Mouse (Mus musculus): ENCODE measurements at regions not wholly inside any gene's neighbourhood (a gene's known extent, or its start where the extent isn't known, plus 50 kb on each side); places are given as distances from the start of the nearest gene placed in this dataset.

GRCm38 (mm10) chr2:75176267-75176666 lies 350.7 kb downstream of the Mtx2 start:
- Histone ChIP-seq H3K9me3 (replicated peaks) (no peaks in the 10 kb centered on the region), H3K9ac (no peak overlapping the region), H3K36me3 (no peaks in the 10 kb centered on the region), H3K4me3 (replicated peaks) (no peak overlapping the region), H3K27ac (no peak overlapping the region), H3K4me1 (replicated peaks) (no peaks in the 10 kb centered on the region), H3K27me3 (no peaks in the 10 kb centered on the region), H3K4me2 (no peak overlapping the region)
- DNase-seq = no peak
- no peak for ATAC-seq (ENCODE audit: low read depth)
- WGBS (ENCODE audit: insufficient replicate concordance) = 65% methylated on average over 5 of the region's 5 CpGs

GRCm38 (mm10) chr2:75183293-75183692 lies 357.7 kb downstream of the Mtx2 start:
- WGBS (ENCODE audit: insufficient replicate concordance) = 52% methylated on average over 4 of the region's 4 CpGs
- no peak overlapping the region for H3K4me2 ChIP-seq
- DNase-seq = no peak
- no peaks in the 10 kb centered on the region for H3K4me1 ChIP-seq (replicated peaks)
- no peaks in the 10 kb centered on the region for H3K9me3 ChIP-seq (replicated peaks)
- H3K36me3 ChIP-seq = no peaks in the 10 kb centered on the region
- no peak overlapping the region for H3K27ac ChIP-seq
- ATAC-seq (ENCODE audit: low read depth) = no peak
- H3K9ac ChIP-seq = no peak overlapping the region
- no peak overlapping the region for H3K4me3 ChIP-seq (replicated peaks)
- no peaks in the 10 kb centered on the region for H3K27me3 ChIP-seq

GRCm38 (mm10) chr2:75202587-75203220 lies 377.1 kb downstream of the Mtx2 start:
- Histone ChIP-seq H3K9me3 (replicated peaks) (no peaks in the 10 kb centered on the region), H3K27ac (no peak overlapping the region), H3K4me3 (replicated peaks) (no peak overlapping the region), H3K27me3 (no peaks in the 10 kb centered on the region), H3K4me1 (replicated peaks) (no peaks in the 10 kb centered on the region), H3K9ac (no peak overlapping the region), H3K4me2 (no peak overlapping the region), H3K36me3 (no peaks in the 10 kb centered on the region)
- no peak for DNase-seq
- 53% methylated on average over 7 of the region's 7 CpGs for WGBS (ENCODE audit: insufficient replicate concordance)
- no peak for ATAC-seq (ENCODE audit: low read depth)

- Histone ChIP-seq H3K36me3 (no peaks in the 10 kb centered on the region), H3K4me3 (replicated peaks) (no peak overlapping the region), H3K4me1 (replicated peaks) (no peaks in the 10 kb centered on the region), H3K9ac (no peak overlapping the region), H3K9me3 (replicated peaks) (no peaks in the 10 kb centered on the region), H3K27me3 (no peaks in the 10 kb centered on the region), H3K4me2 (no peak overlapping the region), H3K27ac (no peak overlapping the region)
- WGBS (ENCODE audit: insufficient replicate concordance) = 68% methylated on average over 27 of the region's 27 CpGs
- DNase-seq (no peak), ATAC-seq (ENCODE audit: low read depth) (no peak)
Measured at GRCm38 (mm10) chr2:75208821-75209758, 383.5 kb downstream of the Mtx2 start.

DNA sequence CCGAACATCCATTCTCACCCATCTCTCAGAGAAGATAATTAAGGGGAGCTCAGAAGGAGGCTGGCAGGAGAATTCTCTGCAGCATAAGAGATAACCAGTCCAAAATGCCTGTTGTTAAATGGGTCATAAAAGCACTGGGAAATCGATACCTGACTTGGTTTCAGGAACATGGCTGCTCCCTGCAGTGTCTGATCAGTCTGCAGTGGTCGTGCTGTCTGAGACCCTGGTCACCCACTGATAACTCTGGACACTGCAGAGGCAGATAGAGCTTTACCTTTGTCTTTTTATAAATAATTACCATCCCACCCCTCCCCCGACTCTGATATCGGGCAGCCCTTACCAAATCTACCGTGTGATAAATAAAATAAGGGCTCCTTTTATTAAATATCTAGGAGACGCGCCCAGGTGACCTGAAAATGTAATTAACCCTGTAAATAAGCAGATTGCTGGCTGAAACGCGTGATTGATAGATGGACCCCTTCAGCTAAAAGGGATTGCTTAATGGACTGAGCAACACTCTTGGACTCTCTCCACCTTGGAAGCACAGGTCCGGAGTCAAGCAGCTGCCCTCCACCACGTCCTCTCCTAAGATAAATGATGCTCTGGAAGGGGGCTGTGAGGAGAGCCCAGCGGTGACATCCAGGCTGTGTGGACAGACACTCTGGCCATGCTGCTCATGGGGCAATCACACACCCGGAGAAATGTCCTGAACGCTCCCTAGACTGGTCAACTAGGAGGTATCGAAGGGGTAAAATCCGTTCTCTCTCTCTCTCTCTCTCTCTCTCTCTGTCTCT lies 384.4 kb downstream of the Mtx2 start:
- no peak overlapping the region for H3K4me2 ChIP-seq
- no peak overlapping the region for H3K27ac ChIP-seq
- no peak overlapping the region for H3K9ac ChIP-seq
- H3K27me3 ChIP-seq = no peaks in the 10 kb centered on the region
- DNase-seq (no peak), ATAC-seq (ENCODE audit: low read depth) (no peak)
- no peak overlapping the region for H3K4me3 ChIP-seq (replicated peaks)
- no peaks in the 10 kb centered on the region for H3K4me1 ChIP-seq (replicated peaks)
- H3K9me3 ChIP-seq (replicated peaks) = no peaks in the 10 kb centered on the region
- WGBS (ENCODE audit: insufficient replicate concordance) = 68% methylated on average over 17 of the region's 17 CpGs
- no peaks in the 10 kb centered on the region for H3K36me3 ChIP-seq

DNA sequence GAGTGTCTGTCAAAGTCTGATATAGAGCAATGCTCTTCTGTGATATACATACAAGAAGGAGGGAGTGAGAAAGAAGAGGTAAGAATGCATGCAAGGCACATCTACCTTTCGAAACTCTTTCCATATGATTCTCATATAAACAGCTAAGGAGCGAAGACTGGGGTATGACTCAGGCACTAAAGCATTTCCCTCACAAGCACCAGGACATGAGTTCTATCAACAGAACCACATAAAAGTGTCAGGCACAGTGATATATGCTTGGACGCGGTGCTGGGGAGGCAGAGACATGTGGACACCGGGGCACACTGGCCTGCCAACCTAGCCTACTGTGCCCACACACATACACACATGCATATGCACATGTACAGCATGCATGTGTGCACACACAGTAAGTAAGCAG lies 391.3 kb downstream of the Mtx2 start:
- H3K4me1 ChIP-seq (replicated peaks) = no peaks in the 10 kb centered on the region
- H3K27me3 ChIP-seq = no peaks in the 10 kb centered on the region
- no peaks in the 10 kb centered on the region for H3K36me3 ChIP-seq
- H3K4me2 ChIP-seq = no peak overlapping the region
- DNase-seq (no peak), ATAC-seq (ENCODE audit: low read depth) (no peak)
- no peaks in the 10 kb centered on the region for H3K9me3 ChIP-seq (replicated peaks)
- WGBS (ENCODE audit: insufficient replicate concordance) = 59% methylated on average over 5 of the region's 5 CpGs
- no peak overlapping the region for H3K27ac ChIP-seq
- H3K4me3 ChIP-seq (replicated peaks) = no peak overlapping the region
- no peak overlapping the region for H3K9ac ChIP-seq

GRCm38 (mm10) chr2:75220775-75221359 lies 395.3 kb downstream of the Mtx2 start:
- Histone ChIP-seq H3K27ac (no peak overlapping the region), H3K4me3 (replicated peaks) (no peak overlapping the region), H3K4me1 (replicated peaks) (no peaks in the 10 kb centered on the region), H3K4me2 (no peak overlapping the region), H3K9me3 (replicated peaks) (no peaks in the 10 kb centered on the region), H3K27me3 (no peaks in the 10 kb centered on the region), H3K36me3 (no peaks in the 10 kb centered on the region), H3K9ac (no peak overlapping the region)
- no peak for DNase-seq
- no peak for ATAC-seq (ENCODE audit: low read depth)
- WGBS (ENCODE audit: insufficient replicate concordance) = 68% methylated on average over 8 of the region's 8 CpGs

GRCm38 (mm10) chr2:75224443-75224842 lies 398.8 kb downstream of the Mtx2 start:
- no peaks in the 10 kb centered on the region for H3K4me1 ChIP-seq (replicated peaks)
- no peak overlapping the region for H3K4me2 ChIP-seq
- H3K36me3 ChIP-seq = no peaks in the 10 kb centered on the region
- H3K27me3 ChIP-seq = no peaks in the 10 kb centered on the region
- no peak for DNase-seq
- no peak overlapping the region for H3K4me3 ChIP-seq (replicated peaks)
- 63% methylated on average over 5 of the region's 5 CpGs for WGBS (ENCODE audit: insufficient replicate concordance)
- ATAC-seq (ENCODE audit: low read depth) = no peak
- H3K27ac ChIP-seq = no peak overlapping the region
- H3K9me3 ChIP-seq (replicated peaks) = no peaks in the 10 kb centered on the region
- H3K9ac ChIP-seq = no peak overlapping the region

DNA sequence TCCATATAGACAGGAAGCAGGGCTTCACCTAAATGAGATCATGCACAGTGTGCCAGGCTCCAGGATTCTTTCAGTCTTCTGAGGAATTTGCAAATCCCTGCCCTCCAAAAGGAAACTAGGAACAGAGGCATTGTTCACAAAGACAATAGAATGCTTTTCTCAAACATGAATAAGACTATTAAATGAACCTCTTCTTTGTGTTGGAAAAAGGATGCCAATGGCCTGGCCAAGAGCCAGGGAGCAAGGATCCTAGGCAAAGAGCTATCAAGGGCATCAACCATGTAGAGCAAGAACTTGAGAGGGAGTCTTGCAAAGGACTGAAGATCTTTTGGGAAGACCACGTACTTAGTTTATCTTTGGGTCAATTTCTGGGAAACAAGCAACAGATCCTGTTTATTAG lies 415.4 kb downstream of the Mtx2 start:
- DNase-seq = no peak
- no peak overlapping the region for H3K4me3 ChIP-seq (replicated peaks)
- H3K27ac ChIP-seq = no peak overlapping the region
- H3K4me1 ChIP-seq (replicated peaks) = no peaks in the 10 kb centered on the region
- no peaks in the 10 kb centered on the region for H3K9me3 ChIP-seq (replicated peaks)
- H3K9ac ChIP-seq = no peak overlapping the region
- H3K27me3 ChIP-seq = no peaks in the 10 kb centered on the region
- no peak overlapping the region for H3K4me2 ChIP-seq
- H3K36me3 ChIP-seq = no peaks in the 10 kb centered on the region
- ATAC-seq (ENCODE audit: low read depth) = no peak
- WGBS (ENCODE audit: insufficient replicate concordance) = 62% methylated on average over 1 of the region's 1 CpGs

DNA sequence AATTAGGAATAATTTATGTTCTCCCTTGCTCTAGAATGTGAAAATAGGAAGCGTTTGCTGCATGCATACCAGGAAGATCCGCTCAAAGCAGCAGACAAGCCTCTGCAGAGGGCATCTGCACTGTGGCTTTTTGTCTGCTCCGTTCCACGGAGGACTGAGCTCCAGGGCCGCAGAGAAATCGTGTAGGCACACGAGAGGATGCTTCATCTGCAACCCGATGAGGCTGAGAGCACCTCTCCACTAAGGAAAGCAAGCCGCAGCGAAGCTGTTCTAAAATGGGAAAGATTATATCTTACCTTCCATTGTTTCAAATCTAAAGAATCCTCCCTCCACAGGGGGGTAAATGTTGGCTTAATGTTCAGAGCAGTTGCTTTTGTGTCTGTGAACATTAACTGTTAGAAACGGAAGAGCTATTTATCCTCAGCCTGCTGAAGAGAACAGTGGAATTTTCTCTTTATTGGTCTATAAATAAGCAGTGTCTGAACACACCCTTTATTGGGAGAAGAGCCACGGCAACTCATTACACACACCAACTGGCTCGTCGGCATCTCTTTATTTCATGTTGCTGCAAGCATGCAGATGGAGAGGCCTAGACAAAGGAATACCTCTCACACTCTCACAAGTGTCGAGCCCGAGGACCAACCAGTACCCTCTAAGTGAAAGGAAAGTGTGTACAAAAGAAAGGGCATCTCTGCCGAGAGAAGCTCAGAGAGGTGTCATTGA lies 414.6 kb upstream of the Hnrnpa3 start:
- no peaks in the 10 kb centered on the region for H3K27me3 ChIP-seq
- no peak overlapping the region for H3K9ac ChIP-seq
- no peak overlapping the region for H3K4me2 ChIP-seq
- WGBS (ENCODE audit: insufficient replicate concordance) = 67% methylated on average over 17 of the region's 17 CpGs
- no peak overlapping the region for H3K4me3 ChIP-seq (replicated peaks)
- DNase-seq (no peak), ATAC-seq (ENCODE audit: low read depth) (no peak)
- H3K9me3 ChIP-seq (replicated peaks) = no peaks in the 10 kb centered on the region
- H3K27ac ChIP-seq = no peak overlapping the region
- H3K4me1 ChIP-seq (replicated peaks) = no peaks in the 10 kb centered on the region
- no peaks in the 10 kb centered on the region for H3K36me3 ChIP-seq

GRCm38 (mm10) chr2:75245256-75245655 lies 413.8 kb upstream of the Hnrnpa3 start:
- DNase-seq (no peak), ATAC-seq (ENCODE audit: low read depth) (no peak)
- no peaks in the 10 kb centered on the region for H3K27me3 ChIP-seq
- H3K4me1 ChIP-seq (replicated peaks) = no peaks in the 10 kb centered on the region
- WGBS (ENCODE audit: insufficient replicate concordance) = 76% methylated on average over 6 of the region's 6 CpGs
- H3K27ac ChIP-seq = no peak overlapping the region
- H3K9me3 ChIP-seq (replicated peaks) = no peaks in the 10 kb centered on the region
- no peak overlapping the region for H3K4me2 ChIP-seq
- no peak overlapping the region for H3K9ac ChIP-seq
- no peaks in the 10 kb centered on the region for H3K36me3 ChIP-seq
- H3K4me3 ChIP-seq (replicated peaks) = no peak overlapping the region

All from liver, embryonic 13.5 days (tissue).